Mouse (Mus musculus) right cerebral cortex, postnatal 36 days (tissue): ENCODE results near the gene Ascl5.

ENCODE experiments used
- DNase-seq, 2 experiments: peaks; one replicate each; pipeline ENCODE4 v3.0.0; 2022; ENCODE audit warnings: low spot score in 2 of 2, mixed read lengths in 1 of 2

Ascl5 gene

GRCm38 (mm10) chr1:136050312-136051012, at the start of gene Ascl5:
Ascl5 (plus strand) TSS chr1:136050804.
- no peak for DNase-seq

GRCm38 (mm10) chr1:136001438-136001837, 49.2 kb upstream of the Ascl5 start:
- DNase-seq: no peak

- no peak for DNase-seq
Measured at GRCm38 (mm10) chr1:136006292-136006748, 44.3 kb upstream of the Ascl5 start, which contains the start of gene Igfn1. Igfn1 (minus strand) TSS chr1:136006342.

- peak; percentile 32 to 49 for DNase-seq
Measured at GRCm38 (mm10) chr1:136007211-136008158, 43.1 kb upstream of the Ascl5 start, which contains the start of gene Tmem9. Tmem9 (plus strand) TSS chr1:136008150.

- no peak for DNase-seq
Measured at GRCm38 (mm10) chr1:136008159-136008533, 42.5 kb upstream of the Ascl5 start.

- DNase-seq: no peak
Measured at GRCm38 (mm10) chr1:136010247-136010646, 40.4 kb upstream of the Ascl5 start.

GRCm38 (mm10) chr1:136013513-136013912, 37.1 kb upstream of the Ascl5 start:
- DNase-seq: no peak

- no peak for DNase-seq
Measured at GRCm38 (mm10) chr1:136014796-136015502, 35.7 kb upstream of the Ascl5 start.

- DNase-seq: no peak
Measured at GRCm38 (mm10) chr1:136017307-136017706, 33.3 kb upstream of the Ascl5 start.

- peak; percentile 89 to 95 for DNase-seq
Measured at GRCm38 (mm10) chr1:136017907-136018313, 32.7 kb upstream of the Ascl5 start.

- no peak for DNase-seq
Measured at GRCm38 (mm10) chr1:136018390-136019189, 32.0 kb upstream of the Ascl5 start.

GRCm38 (mm10) chr1:136030201-136030600, 20.4 kb upstream of the Ascl5 start:
- DNase-seq: no peak

- no peak for DNase-seq
Measured at GRCm38 (mm10) chr1:136031697-136032096, 18.9 kb upstream of the Ascl5 start.

GRCm38 (mm10) chr1:136032961-136033360, 17.6 kb upstream of the Ascl5 start:
- DNase-seq: no peak

GRCm38 (mm10) chr1:136038746-136039538, 11.7 kb upstream of the Ascl5 start:
- peak in 1 of 2 experiments; percentile 53 for DNase-seq

GRCm38 (mm10) chr1:136040452-136040851, 10.2 kb upstream of the Ascl5 start:
- no peak for DNase-seq

GRCm38 (mm10) chr1:136040874-136041273, 9.7 kb upstream of the Ascl5 start:
- DNase-seq: no peak

- peak in 1 of 2 experiments; percentile 58 for DNase-seq
Measured at GRCm38 (mm10) chr1:136045774-136046173, 4.8 kb upstream of the Ascl5 start.

- no peak for DNase-seq
Measured at GRCm38 (mm10) chr1:136047432-136047831, 3.2 kb upstream of the Ascl5 start.

GRCm38 (mm10) chr1:136047894-136048293, 2.7 kb upstream of the Ascl5 start:
- DNase-seq: no peak
